Mouse (Mus musculus) CD4-positive, CD25-positive, alpha-beta regulatory T cell, adult 4 months (primary cell): ENCODE results near the gene Ppp1r2. TPM values are rescaled to one million over a fixed set of nuclear protein-coding genes. Genes with fewer than 3 reads are reported as not detected.

Experiments used
- ATAC-seq: one replicate; pipeline ENCODE4 v1.8.0; 2017
- polyA plus RNA-seq, 2 experiments: library from polyadenylated mRNA; unstranded; fragments of 100-300 nt; shearing (Covaris generic); gene quantifications; one replicate each; pipeline ENCODE4 v1.2.1; 2017

Ppp1r2 gene
- polyA plus RNA-seq, 2 experiments from 2014 or later: 10.9 to 16.2 TPM

DNA sequence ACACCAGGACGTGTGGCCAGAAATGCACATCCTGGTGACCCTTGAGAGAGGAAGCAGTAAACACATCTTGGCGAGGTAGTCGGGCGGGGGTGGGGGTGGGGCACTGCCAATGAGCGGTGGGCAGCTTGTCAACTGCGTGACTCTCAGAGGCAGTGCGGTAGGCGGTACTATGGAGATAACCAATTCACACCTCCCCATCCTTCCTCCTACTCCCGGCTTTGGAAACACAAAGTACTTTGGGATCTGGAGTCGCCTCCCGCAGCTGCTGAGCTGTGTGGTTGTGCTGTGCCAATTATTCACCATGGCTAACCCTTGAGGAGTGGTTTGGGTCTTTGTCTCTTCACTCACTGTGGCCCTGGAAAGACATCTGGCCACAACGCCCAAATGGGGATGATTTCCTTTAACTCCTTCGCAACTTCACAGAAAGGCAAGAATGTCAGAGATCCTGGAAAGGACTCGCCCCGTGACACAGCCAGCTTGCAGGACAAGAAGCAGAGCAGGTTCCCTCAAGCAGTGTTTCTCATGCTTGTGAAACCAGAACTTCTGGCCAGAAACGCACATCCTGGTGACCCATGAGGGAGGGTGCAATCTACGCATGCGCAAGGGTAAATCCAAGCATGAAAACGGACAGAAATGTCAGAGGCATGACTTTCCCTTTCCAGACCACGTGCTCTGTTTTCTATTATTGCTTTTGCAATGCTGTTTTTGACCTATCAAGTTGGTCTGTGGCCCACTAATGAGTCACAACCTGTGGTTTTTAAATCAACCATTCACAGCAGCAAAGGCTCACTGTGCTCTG is 41.3 kb downstream of the Ppp1r2 start:
- peak; percentile 78 for ATAC-seq

DNA sequence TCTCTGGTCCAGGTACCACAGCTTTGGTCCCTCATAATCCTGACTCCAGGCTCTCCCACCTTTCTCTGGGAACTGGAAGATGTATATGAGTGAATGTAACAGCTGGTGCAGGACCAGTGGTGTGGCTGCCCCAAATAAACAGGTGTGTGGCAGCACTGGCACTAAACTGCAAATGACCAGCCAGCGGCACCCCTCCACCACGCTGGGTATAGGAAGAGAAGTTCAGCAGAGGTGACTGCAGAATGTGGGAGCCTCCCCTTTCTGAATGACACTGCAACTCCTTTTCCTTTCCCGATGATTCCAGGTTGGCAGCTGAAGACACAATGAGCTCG is 41.9 kb downstream of the Ppp1r2 start:
- no peak for ATAC-seq

DNA sequence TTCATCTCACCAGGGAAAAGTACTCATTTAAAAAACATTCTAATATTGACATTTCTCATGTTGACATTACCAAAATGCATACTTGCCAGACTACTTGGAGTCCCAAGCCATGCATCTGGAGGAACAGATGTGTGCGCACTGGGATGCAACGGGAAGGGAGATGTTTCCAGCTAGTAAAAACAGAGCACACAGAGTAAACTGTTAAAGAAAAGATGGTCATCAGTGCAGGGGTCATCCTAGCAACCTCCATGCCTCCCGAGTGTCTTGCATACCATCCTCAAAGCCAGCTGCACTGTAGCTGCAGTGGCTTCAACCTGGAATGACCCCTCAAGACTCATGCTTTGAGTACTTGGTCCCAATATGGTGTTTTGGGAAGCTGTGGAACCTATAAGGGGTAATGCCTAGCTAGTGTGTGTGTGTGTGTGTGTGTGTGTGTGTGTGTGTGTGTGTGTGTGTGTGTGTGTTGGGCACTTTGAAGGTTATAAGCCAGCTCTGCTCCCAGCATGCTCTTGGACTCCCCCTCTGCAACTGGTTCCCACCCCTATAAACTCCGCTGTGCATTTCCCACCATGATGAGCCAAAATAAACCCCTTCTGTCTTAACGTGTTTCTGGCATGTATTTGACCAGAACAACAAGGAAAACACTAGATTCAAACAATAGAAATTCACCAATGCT is 42.4 kb downstream of the Ppp1r2 start:
- no peak for ATAC-seq

DNA sequence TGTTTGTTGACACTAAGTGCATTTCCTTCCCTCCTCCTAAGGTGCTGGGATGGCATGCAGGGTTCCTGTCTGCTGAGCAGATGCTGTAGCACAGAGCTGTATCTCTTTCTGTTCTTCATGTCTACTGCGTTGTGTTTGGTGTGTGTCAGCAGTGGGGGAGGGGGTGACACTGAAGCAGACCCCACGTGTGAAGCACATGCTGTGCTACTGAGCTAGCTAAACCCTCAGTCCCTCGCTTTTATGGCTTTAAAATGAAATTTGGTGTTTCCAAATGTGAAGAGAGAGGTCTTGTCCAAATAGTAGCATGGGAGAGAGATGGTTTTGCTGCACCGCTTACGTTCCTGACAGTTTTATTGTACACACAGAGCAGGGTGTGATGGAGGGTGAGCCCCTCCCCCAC is 43.5 kb downstream of the Ppp1r2 start:
- no peak for ATAC-seq

DNA sequence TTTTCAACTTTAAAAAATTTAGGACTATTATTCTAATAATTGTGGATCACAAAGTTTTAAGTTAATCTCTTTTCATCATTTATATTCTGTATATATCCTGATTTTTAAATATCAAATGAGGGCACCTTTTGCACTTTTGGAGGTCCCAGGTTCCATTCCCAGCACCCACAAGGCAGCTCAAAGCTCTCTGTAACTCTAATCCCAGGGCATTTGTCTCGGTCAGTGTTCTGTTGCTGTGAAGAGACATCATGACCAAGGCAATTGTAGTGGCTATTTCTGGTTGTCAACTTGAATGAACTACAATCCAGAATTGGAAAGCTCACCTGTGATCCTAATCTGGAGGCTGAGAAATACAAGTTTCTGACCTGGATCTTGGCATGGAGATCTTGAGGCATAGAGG is 47.3 kb downstream of the Ppp1r2 start:
- no peak for ATAC-seq

DNA sequence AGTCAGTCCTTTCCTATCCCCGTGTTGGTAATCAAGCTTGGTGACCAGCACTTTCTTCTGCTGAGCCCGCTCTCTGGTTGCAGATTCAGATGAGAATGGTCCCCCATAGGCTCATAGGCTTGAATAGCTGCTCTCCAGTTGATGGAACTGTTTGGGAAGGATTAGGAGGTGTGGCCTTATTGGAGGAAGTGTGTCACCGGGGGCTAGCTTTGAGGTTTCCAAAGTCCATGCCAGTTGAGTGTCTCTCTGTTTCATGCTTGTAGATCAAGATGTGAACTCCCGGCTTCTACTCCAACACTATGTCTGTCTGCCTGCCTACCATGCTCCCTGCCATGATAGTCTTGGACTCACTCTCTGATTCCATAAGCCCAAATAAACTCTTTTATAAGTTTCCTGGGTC is 59.8 kb downstream of the Ppp1r2 start:
- ATAC-seq: no peak

DNA sequence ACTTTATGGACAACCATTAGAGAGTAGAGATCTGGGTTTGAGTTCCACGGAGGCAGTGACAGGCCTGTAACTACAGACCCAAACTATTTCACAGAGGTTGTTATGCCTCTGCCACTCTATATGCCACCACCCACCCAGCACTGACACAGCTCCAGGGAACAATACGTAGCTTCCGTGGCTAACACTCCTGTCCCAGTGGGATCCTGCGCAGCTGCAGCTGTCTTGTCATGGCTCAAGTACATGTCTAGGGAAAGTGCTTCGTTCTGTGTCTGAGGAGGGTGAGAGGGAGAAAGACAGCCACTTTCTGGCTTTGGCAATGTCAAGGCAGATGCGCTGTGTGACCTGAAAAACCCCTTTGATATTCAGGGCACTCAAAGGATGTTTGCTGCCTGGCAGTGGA is 61.6 kb downstream of the Ppp1r2 start:
- ATAC-seq: no peak

DNA sequence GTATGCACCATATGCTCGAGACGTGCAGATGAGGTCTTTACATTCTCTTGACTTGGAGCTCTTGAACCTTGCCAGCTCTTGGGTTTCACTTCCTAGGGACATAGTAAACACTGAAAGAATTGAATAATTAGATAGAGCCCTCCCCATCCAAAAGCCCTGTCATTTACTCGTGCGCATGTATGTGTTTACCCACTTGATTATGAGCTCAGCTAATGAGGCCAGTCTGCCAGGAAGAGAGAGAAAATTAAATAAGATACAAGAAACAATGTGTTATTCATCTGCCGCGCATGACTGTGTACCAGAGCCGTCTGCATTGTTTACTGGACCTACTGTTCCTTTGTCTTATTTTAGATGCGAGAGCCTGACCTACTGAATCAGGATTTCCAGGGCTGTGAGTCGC is 63.6 kb downstream of the Ppp1r2 start:
- ATAC-seq: no peak

DNA sequence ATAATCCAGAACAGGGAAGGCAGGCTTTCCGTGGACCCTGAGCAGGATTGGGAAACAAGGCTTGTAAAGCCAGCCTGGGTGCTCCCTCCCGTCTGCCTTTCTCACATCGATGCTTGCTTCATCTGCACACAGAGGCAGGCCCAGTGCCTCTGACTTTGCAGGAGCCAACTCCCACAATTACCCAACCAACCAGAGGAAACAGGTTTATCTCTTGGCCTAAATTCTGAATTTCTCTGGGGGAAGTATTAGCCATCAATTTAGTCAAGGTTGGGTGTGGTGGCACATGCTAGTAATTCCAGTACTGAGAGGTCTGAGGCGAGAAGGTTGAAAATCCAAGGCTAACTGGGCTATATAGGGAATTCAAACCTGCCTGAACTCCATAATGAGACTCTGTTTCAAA is 64.6 kb downstream of the Ppp1r2 start:
- no peak for ATAC-seq

DNA sequence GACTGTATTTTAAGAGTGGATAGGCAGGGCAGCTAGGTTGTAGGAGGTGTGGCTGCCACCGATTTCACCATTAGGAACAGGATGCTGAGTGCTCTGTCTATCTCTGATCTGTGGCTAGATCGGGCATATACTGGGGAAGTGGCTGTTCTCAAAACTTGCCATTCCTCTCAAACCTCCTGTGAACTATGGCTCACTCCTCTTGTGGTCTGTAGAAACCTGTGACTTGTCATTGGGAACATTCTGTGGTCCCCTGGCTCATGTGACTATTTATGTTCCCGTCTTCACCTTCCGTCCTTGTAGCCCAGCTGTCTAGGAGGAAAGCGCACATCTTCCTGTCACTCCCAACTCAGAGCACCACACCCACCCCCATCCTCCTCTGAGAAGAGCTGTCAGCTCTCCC is 65.2 kb downstream of the Ppp1r2 start:
- peak; percentile 87 for ATAC-seq

DNA sequence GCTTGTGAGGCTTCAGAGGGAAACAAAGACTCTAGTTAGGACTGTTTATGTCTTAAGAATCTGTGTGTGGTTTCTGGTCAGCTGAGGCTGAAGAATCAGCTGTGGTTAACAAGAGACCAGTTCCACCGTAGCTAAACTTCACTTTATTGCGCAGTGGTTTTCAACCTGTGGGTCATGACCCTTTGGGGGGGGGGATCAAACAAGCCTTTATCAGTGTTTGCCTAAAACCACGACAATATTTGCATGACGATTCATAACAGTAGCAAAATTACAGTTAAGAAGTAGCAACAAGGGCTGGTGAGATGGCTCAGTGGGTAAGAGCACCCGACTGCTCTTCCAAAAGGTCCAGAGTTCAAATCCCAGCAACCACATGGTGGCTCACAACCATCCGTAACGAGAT is 69.4 kb downstream of the Ppp1r2 start:
- no peak for ATAC-seq

DNA sequence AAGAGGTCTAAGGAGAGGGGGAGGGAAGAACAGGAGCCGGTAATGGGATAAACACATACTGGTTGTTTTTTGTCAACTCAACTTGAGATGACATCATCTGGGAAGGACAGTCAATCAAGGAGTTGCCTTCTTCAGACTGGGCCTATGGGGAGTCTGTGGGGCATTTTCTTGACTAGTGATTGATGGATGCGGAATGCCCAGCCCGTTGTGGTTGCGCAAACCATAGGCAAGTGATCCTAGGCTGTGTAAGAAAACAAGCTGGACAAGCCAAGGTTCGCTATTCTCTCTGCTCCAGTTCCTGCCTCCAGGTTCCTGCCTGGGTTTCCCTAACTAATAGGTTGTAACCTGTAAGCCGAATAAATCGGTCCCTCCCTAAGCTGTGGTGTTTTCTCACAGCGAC is 69.9 kb downstream of the Ppp1r2 start:
- no peak for ATAC-seq

DNA sequence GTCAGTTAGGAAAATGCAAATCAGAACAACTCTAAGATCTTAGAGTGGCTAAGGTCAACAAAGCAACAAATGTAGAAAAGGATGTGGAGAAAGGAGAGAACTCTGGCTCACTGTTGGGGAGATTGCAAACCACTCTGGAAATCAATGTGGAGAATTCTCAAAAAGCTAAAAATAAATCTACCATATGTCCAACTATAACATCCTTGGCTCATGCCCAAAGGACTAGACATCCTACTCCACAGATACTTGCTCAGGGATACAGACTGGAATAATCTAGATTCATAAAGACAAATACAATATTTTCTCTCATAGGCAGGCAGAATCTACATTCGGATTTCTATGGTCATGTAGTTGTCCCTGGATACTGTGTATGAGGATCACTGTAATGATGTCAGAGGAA is 70.9 kb downstream of the Ppp1r2 start:
- no peak for ATAC-seq

DNA sequence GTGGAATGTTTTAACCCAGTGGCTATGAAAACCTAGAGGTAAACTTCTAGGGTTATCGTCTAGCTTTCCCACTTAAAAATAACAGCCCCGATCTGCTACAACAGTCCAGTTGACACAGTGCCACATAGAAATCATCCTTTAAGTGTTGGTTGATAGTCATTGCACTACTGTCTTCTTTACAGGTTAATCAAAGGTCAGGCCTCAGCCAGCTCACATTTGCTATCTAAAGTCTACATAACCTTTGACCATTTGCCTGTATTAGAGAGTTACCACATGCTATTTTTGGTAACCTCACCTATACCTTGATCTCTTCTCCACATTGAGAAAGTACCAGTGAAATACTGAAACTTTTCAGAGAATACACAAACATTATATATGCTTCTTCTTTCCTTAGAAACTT is 73.4 kb downstream of the Ppp1r2 start:
- no peak for ATAC-seq

Other genes starting within 250 kb of the Ppp1r2 start
- gene Xxylt1, start 193.8 kb downstream of the Ppp1r2 start, polyA plus RNA-seq: 10 to 100 TPM; 31.2 to 32.9 TPM
- 10 to 100 TPM; 11.1 to 13.0 TPM for gene Acap2, start 74.0 kb downstream of the Ppp1r2 start, polyA plus RNA-seq
- gene Apod, start 39.5 kb upstream of the Ppp1r2 start, polyA plus RNA-seq: not detected
- gene Bdh1, start 147.0 kb upstream of the Ppp1r2 start, polyA plus RNA-seq: 10 to 100 TPM; 19.9 to 38.0 TPM